Mouse (Mus musculus): ENCODE measurements around the gene Dst. TPM values are rescaled to one million over a fixed set of nuclear protein-coding genes. Genes with fewer than 3 reads are reported as not detected.

Gene Dst
- total RNA-seq, 2 experiments from 2014 or later: 95.3 to 136 TPM

GRCm38 (mm10) chr1:34030330-34031021 lies 122.5 kb downstream of the Dst start:
- no peak for DNase-seq

- no peak for DNase-seq
These were observed 125.0 kb downstream of the Dst start for GRCm38 (mm10) chr1:34033052-34033451.

- DNase-seq: no peak
These were observed 125.5 kb downstream of the Dst start for GRCm38 (mm10) chr1:34033478-34033877.

- no peak for DNase-seq
These were observed 125.9 kb downstream of the Dst start for GRCm38 (mm10) chr1:34033958-34034357.

- DNase-seq: no peak
These were observed 128.1 kb downstream of the Dst start for GRCm38 (mm10) chr1:34036111-34036510.

GRCm38 (mm10) chr1:34038571-34038970 lies 130.5 kb downstream of the Dst start:
- no peak for DNase-seq

GRCm38 (mm10) chr1:34040049-34040448 lies 132.0 kb downstream of the Dst start:
- no peak for DNase-seq

- no peak for DNase-seq
These were observed 133.1 kb downstream of the Dst start for GRCm38 (mm10) chr1:34040901-34041721.

- DNase-seq: no peak
These were observed 134.3 kb downstream of the Dst start for GRCm38 (mm10) chr1:34042299-34042698.

GRCm38 (mm10) chr1:34043327-34043726 lies 135.3 kb downstream of the Dst start:
- DNase-seq: no peak

- peak; percentile 37 for DNase-seq
These were observed 136.0 kb downstream of the Dst start for GRCm38 (mm10) chr1:34043836-34044550.

GRCm38 (mm10) chr1:34044675-34045074 lies 136.7 kb downstream of the Dst start:
- DNase-seq: no peak

GRCm38 (mm10) chr1:34047285-34047684 lies 139.3 kb downstream of the Dst start:
- peak; percentile 48 for DNase-seq

- no peak for DNase-seq
These were observed 143.2 kb downstream of the Dst start for GRCm38 (mm10) chr1:34051251-34051650.

- no peak for DNase-seq
These were observed 144.4 kb downstream of the Dst start for GRCm38 (mm10) chr1:34052422-34052821.

GRCm38 (mm10) chr1:34054970-34055369 lies 146.9 kb downstream of the Dst start:
- DNase-seq: no peak

GRCm38 (mm10) chr1:34056658-34057057 lies 148.6 kb downstream of the Dst start:
- DNase-seq: no peak

- no peak for DNase-seq
These were observed 151.2 kb downstream of the Dst start for GRCm38 (mm10) chr1:34059231-34059630.

- DNase-seq: peak; percentile 52
These were observed 152.4 kb downstream of the Dst start for GRCm38 (mm10) chr1:34060446-34060845.

- peak; percentile 81 for DNase-seq
These were observed 153.1 kb downstream of the Dst start for GRCm38 (mm10) chr1:34061078-34061477.

- no peak for DNase-seq
These were observed 153.8 kb downstream of the Dst start for GRCm38 (mm10) chr1:34061860-34062259.

GRCm38 (mm10) chr1:34063943-34064342 lies 155.9 kb downstream of the Dst start:
- DNase-seq: no peak

- no peak for DNase-seq
These were observed 157.6 kb downstream of the Dst start for GRCm38 (mm10) chr1:34065551-34066048.
